Mouse (Mus musculus): ENCODE data around the gene Olfr543.
"Not testable (repeated sequence)": the region's sequence is repeated elsewhere in the genome, so short reads cannot be mapped to it uniquely, and the experiment has no call there.

Olfr543 gene

GRCm38 (mm10) chr7:102481579-102481978 lies at the start of gene Olfr543:
TSS of gene Olfr543 (minus strand) at chr7:102481679.
- DNase-seq, result no peak

- no peak for DNase-seq
Measured at GRCm38 (mm10) chr7:102529052-102529451, 47.6 kb upstream of the Olfr543 start.

DNA sequence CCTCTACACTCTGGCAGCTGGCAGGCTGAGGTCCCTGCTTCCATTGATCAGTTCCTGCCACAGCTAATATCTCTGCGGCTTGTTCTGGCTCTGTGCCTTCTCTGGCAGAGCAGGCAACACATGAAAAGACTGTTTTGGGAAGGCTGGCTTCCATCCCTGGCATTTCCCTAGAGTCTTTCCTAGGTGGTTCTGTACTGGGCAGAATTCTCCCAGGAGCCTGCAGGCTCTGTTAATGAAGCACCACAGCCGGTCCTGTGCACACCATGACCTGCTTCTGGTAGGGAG lies 35.5 kb upstream of the Olfr543 start:
- DNase-seq, result no peak

DNA sequence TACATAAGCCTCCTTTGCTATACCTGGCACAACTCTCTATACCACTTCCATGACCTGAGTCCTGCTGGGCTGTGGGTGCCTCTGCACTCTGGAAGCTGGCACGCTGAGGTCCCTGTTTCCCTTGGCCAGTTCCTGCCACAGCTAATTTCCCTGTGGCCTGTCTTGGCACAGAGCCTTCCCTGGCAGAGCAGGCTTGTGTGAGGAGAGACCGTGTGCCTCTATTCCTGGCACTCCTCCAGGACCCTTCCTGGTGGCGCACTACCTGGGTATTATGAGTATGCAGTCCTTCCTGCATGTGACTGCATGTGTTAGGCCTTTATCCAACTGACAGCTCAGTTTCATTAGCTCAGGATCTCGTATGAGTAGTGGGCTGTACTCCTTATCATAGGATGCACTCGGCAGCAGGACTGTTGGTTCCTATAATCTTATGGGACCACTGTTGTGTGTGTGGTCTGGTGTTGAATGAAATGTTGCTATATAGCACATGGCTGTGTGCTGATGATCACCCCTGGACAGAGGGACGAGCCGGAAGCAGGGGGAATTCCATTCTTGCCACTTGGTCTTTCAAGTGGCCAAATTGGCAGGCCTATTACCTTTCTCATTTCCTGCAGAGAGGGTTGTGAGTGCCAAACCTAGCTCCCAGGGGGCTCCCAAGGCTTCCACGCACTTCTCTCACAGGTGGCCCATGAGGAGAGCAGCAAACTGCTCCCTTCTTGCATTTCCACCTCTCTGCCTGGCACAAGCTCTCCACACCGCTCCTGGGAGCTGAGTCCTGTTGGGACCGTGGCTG lies 35.0 kb upstream of the Olfr543 start:
- peak; percentile 13 to 37 for DNase-seq

- no peak for DNase-seq
Measured at GRCm38 (mm10) chr7:102514144-102514543, 32.7 kb upstream of the Olfr543 start.

- DNase-seq, result peak; percentile 87 to 88
Measured at GRCm38 (mm10) chr7:102512814-102513435, 31.4 kb upstream of the Olfr543 start.

DNA sequence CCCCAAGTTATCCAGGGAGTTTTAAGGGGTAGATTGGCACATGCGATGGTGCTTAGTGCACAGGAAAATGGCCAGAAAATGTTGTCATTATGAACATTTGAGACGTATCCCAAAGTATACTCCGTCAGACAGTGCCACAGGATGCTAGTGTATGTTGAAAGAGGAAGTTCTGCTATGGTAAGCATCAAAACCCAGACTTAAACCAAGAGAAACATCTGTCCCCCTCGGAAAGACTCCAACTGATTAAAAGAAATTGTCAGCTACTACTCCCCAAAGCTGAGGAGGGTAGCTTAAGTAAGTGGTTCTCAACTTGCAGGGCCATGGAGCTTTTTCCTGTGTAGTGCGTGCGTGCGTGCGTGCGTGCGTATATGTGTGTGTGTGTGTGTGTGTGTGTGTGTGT lies 30.4 kb upstream of the Olfr543 start:
- no peak for DNase-seq

GRCm38 (mm10) chr7:102509726-102510125 lies 28.2 kb upstream of the Olfr543 start:
- DNase-seq, result no peak

GRCm38 (mm10) chr7:102508666-102509065 lies 27.2 kb upstream of the Olfr543 start:
- DNase-seq, result no peak

DNA sequence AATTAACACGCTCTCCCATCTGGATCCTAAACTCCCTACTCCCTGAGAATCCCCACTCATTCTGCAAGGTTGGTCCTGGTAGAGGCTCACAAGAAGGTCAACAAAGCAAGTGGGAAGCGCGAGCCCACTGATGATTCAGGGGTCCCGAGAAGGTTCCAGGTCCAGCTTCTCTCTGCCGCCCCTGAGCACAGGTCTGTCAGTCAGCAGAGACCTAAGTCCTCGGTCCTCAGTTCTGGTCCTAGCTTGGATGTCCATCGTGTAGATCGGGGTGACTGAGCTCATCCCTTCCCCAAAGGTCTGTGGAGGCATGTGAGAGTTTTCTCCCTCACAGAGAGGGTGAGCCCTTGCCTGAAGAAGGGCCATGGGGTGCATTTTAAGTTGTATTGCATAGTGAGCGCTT lies 26.6 kb upstream of the Olfr543 start:
- no peak for DNase-seq

- DNase-seq, result peak; percentile 41 to 78
Measured at GRCm38 (mm10) chr7:102506848-102507247, 25.4 kb upstream of the Olfr543 start.

- no peak for DNase-seq
Measured at GRCm38 (mm10) chr7:102501986-102502385, 20.5 kb upstream of the Olfr543 start.

- DNase-seq, result no peak
Measured at GRCm38 (mm10) chr7:102499473-102499872, 18.0 kb upstream of the Olfr543 start, which contains the start of gene Olfr545. TSS of gene Olfr545 (minus strand) at chr7:102499573.

GRCm38 (mm10) chr7:102494416-102494815 lies 12.9 kb upstream of the Olfr543 start:
- DNase-seq, result not testable (repeated sequence)

- no peak for DNase-seq
Measured at GRCm38 (mm10) chr7:102488161-102488560, 6.7 kb upstream of the Olfr543 start, which contains the start of gene Olfr544. TSS of gene Olfr544 (minus strand) at chr7:102488313.

- DNase-seq, result no peak
Measured at GRCm38 (mm10) chr7:102486105-102486504, 4.6 kb upstream of the Olfr543 start.

DNA sequence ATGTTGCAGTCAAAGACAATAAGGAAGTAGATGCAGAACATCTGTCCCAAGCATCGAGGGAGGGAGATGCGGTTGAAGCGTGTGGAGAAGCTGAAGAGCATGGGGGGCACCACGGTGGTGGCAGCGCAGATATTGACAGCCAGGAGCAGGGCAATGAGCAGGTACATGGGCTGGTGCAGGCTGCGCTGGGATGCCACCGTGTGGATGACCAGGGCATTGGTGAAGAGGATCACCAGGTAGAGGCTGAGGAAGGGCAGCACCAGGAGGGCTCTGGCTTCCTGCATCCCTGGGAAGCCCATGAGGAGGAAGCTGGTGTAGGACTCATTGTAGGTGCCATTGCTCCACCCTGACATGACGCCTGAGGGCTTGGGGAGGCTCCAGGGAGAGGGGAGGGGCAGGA lies 3.3 kb upstream of the Olfr543 start:
- DNase-seq, result not testable (repeated sequence)

GRCm38 (mm10) chr7:102483665-102484064 lies 2.2 kb upstream of the Olfr543 start:
- no peak for DNase-seq

- DNase-seq, result no peak
Measured at GRCm38 (mm10) chr7:102480821-102481220, 658 bp downstream of the Olfr543 start.

GRCm38 (mm10) chr7:102479368-102480078 lies 2.0 kb downstream of the Olfr543 start:
- DNase-seq, result peak; percentile 43 to 58

GRCm38 (mm10) chr7:102478926-102479325 lies 2.6 kb downstream of the Olfr543 start:
- DNase-seq, result no peak

DNA sequence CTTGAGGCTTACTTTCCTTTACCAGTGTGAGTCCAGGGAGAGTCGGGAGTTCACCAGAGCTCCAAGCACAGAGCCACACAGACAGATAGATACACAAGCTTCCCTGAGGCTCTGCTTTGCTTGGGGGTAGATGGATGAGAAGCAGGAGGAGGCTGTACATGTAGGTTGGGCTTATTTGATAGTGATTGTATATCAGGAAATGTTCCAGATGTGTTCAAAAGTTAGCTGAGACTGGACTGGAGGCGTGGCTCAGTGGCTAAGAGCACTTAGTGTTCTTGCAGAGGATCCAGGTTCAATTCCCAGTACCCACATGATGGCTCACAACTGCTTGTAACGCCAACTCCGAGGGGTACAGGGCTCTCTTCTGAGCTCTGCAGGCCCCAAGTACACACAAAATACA lies 3.1 kb downstream of the Olfr543 start:
- no peak for DNase-seq

DNA sequence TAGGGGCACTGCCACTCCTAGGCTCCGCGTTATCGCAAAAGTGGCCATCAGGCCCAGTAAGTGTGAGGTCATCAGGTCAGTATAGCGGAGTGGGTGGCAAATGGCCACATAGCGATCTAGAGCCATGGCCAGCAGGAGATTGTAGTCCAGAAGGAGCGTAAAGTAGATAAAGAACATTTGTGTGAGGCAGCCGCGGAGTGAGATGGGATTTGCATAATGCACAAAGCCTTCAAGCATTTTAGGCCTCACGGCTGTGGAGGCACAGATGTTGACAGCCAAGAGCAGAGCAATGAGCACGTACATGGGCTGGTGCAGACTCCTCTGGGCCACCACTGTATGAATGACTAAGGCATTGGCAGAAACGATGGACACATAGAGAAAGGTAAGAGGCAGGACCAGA lies 4.1 kb downstream of the Olfr543 start:
- DNase-seq, result no peak

DNA sequence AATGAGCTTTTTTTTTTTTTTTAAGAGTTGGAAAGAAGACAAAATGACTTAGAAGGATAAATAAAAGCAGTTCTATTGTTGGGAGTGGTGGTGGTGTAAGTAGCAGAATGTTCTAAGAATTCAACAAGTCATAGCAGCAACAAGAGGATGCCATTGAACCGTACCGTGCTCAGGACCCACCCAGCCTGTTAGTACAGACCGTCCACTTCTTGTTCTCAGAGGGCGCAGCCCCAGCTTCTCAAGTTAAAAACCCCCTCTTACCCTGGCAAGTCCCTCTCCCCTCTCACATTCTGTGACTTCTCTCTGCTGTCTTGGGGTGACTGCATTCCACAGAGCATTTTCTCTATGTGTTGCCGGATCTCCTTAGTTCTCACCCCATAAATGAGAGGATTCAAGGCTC lies 4.9 kb downstream of the Olfr543 start:
- DNase-seq, result no peak
